Mouse (Mus musculus) myocyte (in vitro differentiated cells): ENCODE measurements around the gene Chm. TPM values are rescaled to one million over a fixed set of nuclear protein-coding genes. Genes with fewer than 3 reads are reported as not detected.
A peak's percentile ranks its signal among the peaks of the same experiment; 100 is the strongest.

Source experiments
- H3K27me3 ChIP-seq: one replicate; pipeline ENCODE4 v1.6.1; 2011; ENCODE audit not compliant: control insufficient read depth, insufficient read depth, insufficient read length
- H3K36me3 ChIP-seq: one replicate; pipeline ENCODE4 v1.6.1; 2011; ENCODE audit not compliant: control insufficient read depth, insufficient read depth
- H3K4me2 ChIP-seq: one replicate; pipeline ENCODE4 v1.6.1; 2011; ENCODE audit warnings: low read depth, control low read depth
- H3K4me3 ChIP-seq: one replicate; pipeline ENCODE4 v1.5.1; 2011; ENCODE audit warnings: mild to moderate bottlenecking, control low read depth, moderate library complexity
- H3K79me2 ChIP-seq: one replicate; pipeline ENCODE4 v1.6.1; 2011; ENCODE audit not compliant: control insufficient read depth, insufficient read depth
- H3ac ChIP-seq: one replicate; pipeline ENCODE4 v1.6.1; 2011; ENCODE audit not compliant: control insufficient read depth, insufficient read length
- CEBPB ChIP-seq: IDR thresholded peaks from 2 replicates; pipeline ENCODE4 v1.6.1; 2011; ENCODE audit warnings: mild to moderate bottlenecking, moderate library complexity; ENCODE audit not compliant: poor library complexity, insufficient read depth, severe bottlenecking
- E2F4 ChIP-seq: IDR thresholded peaks from one replicate; pipeline ENCODE4 v1.6.1; 2011; ENCODE audit warnings: mild to moderate bottlenecking, control low read depth, moderate library complexity; ENCODE audit not compliant: insufficient read depth
- MYOG ChIP-seq, 3 experiments: IDR thresholded peaks; one replicate each; pipeline ENCODE4 v1.6.1; 2011; ENCODE audit warnings: control low read depth in 2 of 3, low read depth in 2 of 3, mild to moderate bottlenecking in 2 of 3; ENCODE audit not compliant: insufficient read length in 2 of 3, control insufficient read depth in 1 of 3, insufficient read depth in 1 of 3
- REST ChIP-seq: IDR thresholded peaks from one replicate; pipeline ENCODE4 v1.6.1; 2011; ENCODE audit warnings: mild to moderate bottlenecking, control low read depth, moderate library complexity; ENCODE audit not compliant: insufficient read depth, insufficient read length
- polyA plus RNA-seq: library from polyadenylated mRNA; unstranded; fragments of >200 nt; fragmentation: generic; extraction: Trizol; gene quantifications from one replicate; pipeline ENCODE4 v1.2.1, GENCODE M21; 2012; ENCODE audit warnings: missing spikeins

Gene Chm
- polyA plus RNA-seq, 1 experiment = 1.7 TPM

GRCm38 (mm10) chrX:113003621-113004020 is 181.7 kb downstream of the Chm start:
- no peaks in the 10 kb centered on the region for H3K79me2 ChIP-seq
- H3ac ChIP-seq = no peak overlapping the region
- no peaks in the 10 kb centered on the region for H3K36me3 ChIP-seq
- H3K27me3 ChIP-seq = no peaks in the 10 kb centered on the region
- H3K4me3 ChIP-seq = no peak overlapping the region
- H3K4me2 ChIP-seq = no peak overlapping the region
- TF ChIP-seq REST (no peak), E2F4 (no peak)

GRCm38 (mm10) chrX:113002192-113002591 is 183.1 kb downstream of the Chm start:
- H3ac ChIP-seq = no peak overlapping the region
- no peak overlapping the region for H3K4me3 ChIP-seq
- H3K27me3 ChIP-seq = no peaks in the 10 kb centered on the region
- H3K4me2 ChIP-seq = no peak overlapping the region
- H3K36me3 ChIP-seq = no peaks in the 10 kb centered on the region
- no peaks in the 10 kb centered on the region for H3K79me2 ChIP-seq
- TF ChIP-seq CEBPB (peak; percentile 51; the same call in 1 of the 2 replicates), MYOG (IDR thresholded peaks at IDR 0.05; ENCODE audit: control insufficient read depth in 1 of 3, insufficient read depth in 1 of 3, insufficient read length in 2 of 3, low read depth in 2 of 3) (no peak)

Other genes starting within 250 kb of the Chm start
- 0.02 TPM for gene Dach2, start 112.0 kb upstream of the Chm start, polyA plus RNA-seq